Mouse (Mus musculus) R1 (cell line): ENCODE results near the gene Stau1.
A peak's percentile ranks its signal among the peaks of the same experiment; 100 is the strongest.

ENCODE experiments used
- DNase-seq: peaks from one replicate; pipeline ENCODE4 v3.0.0-alpha.2; 2018; ENCODE audit warnings: low read depth, low spot score

Gene Stau1

DNA sequence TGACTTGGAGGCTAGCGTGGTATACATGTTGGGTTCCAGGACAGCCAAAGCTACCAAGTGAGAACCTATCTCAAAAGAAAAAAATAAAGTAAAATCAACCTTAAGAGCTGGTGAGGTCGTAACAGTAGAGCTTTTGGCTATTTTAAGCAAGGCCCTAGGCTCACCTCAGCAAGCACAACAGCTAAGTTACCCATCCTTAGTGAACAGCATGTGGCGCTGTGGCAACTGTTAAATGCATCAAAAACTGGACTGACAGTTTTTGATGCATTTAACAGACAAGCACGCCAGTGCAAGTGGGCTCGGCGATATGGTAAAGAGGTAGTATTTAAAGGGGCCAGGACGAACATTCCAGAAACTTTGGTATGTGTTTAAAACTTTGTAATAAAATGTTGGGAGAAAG is 5.2 kb downstream of the Stau1 start:
- DNase-seq, result no peak

DNA sequence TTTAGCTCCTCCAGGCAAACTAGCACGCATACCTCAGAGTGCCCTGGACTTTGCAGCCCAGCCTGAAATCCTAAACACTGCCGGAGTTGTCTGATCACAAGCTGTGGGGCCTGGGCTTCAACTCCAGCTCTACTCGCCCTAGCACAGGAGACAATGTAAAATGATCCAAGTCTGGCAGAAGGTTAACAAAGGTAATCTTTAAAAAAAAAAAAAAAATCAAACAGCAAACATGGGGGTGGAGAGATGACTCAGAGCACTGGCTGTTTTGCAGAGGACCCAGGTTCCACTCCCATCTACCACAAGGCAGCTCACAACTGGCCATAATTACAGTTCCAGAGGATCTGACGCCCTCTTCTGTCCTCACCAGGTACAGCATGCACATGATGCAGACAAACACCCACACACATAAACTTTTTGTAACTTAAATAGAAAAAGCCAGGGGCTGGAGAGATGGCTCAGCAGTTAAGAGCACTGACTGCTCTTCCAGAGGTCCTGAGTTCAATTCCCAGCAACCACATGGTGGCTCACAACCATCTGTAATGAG is 12.7 kb downstream of the Stau1 start:
- DNase-seq, result peak; percentile 72

DNA sequence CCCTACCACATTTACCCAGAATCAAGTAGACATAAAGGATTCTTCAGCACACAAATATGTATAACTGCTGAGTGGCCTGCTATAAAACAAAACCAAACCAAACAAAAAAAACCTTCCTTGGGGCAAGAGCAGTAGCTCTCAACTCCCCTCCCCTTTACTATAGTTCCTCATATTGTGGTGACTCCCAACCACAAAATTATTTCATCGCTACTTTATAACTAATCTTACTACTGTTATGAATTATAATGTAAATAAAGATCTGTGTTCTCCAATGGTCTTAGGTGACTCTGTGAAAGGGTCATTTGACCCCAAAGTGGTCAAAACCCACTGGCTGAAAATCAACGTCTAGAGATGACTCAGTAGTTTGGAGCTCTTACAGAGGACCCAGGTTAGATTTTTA is 15.9 kb downstream of the Stau1 start:
- DNase-seq, result no peak

DNA sequence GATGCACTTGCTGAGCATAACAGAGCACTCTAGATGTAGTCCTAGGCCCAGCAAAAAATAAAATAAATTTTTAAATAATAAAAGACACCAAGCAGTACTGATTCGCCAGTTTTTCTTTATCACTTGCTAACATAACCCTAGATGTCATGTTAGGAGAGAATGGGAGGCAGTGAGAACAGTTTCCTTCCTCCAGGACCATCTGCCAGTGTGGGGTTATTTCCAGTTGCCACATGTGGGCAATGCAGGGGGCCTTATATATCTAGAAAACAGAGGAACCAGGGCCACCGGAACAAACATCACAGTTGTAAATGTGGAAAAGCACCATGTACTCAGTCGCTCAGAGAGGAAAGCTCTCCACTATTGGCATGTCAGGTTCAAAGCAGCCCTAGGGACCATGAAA is 18.6 kb downstream of the Stau1 start:
- no peak for DNase-seq

DNA sequence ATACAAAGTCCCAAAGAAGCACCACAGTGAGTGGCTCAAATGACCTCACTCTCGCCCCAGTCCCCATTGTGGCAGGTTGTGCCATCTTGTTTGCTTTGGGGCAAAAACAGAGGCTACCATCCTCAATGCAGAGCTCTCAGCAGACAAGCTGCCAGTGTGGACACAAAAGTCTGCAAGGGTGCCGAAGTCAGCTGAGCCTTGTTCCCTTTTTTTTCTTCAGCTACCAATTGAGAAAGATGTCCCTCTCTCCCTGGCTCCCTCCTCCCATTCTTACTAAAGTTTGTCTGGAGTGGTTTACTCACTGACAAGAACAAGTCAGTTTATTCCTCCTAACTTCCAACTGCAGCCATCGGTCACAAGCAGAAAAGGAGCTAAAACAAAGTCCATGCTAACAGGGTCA is 19.7 kb downstream of the Stau1 start:
- DNase-seq, result no peak

DNA sequence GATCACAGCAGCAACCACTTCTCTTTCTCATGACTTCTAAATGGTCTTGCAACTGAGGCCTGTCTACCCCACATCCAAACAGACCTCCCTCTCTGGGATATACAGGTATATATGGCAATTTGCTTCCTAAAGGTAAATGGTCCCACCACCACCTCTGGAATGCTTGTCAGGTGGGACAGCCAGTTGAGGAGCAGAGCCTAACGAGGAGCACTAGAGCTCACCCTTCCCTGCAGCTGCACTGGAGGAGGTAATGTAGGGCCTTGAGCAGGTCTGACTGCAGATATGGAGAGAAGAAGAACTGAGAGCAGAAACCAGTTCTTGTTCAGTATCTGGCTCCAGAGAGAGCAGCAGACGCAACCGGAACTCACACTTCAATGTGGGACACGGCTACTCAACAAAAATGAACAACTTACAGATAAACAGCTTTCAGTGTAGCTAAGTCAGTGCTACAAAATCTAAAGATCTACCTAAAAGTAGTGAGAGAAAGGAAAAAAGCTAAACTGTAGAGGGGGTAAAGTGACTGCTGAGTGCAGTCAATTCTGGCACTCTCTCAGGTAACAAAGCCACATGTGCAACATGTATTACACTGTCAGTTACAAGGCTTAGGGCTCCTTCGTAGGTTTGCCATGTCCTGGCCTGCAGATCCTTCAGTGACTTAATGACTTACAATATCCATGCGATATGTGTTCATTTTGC is 21.8 kb downstream of the Stau1 start:
- DNase-seq, result no peak

DNA sequence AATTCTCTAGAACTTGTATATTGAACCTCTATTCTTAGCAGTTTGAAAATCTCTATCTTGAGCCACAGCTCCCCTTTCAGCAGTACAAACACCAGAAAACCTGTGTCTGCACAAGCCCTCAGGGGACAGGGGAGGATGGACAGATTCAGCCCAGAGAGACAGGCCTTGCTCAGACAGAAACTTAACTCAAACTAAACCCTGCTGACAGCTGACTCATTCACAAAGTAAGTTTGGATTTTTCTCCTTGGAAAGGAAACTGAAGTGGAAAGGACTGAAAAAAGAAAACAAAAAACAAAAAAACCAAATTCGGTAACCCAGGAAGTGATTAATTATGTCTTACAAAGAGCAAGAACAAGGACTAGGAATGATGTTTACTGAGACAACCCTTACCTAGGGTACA is 22.9 kb downstream of the Stau1 start:
- no peak for DNase-seq

DNA sequence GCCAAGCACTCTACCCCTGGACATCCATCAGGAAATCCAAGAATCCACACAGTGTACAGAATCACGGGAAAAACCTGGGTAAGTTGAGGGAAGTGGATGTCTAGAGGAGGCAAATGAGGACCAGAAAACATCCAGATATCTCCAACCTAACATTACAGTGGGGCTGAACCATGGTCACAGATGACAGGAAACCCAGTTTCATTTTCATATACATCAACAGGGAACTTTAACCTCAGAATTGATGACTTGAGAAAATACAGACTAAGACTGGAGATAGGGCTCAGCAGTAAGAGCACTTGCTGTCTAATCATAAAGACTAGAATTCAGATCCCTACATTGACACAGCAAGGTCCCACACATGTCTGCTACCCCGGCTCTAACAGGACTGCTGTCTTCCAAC is 31.3 kb downstream of the Stau1 start:
- DNase-seq, result no peak

DNA sequence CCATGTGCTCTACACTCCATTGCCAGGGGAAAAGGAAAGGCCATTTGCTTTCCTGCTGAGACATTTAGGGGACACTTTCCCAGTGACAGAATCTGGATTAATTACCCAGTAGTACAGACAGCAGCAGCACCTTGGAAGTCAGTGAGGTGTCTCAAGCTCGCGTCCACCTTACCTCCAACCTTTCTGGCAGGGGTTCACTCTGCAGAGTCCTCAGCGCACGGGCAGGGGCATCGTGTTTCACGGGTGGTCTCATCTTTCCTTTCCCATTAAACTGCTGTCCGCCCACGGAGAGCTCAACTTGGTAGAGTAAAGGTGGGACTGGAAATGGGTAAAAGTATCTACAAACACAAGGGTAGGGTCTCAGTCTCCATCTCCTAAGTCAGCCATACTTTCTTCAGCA is 32.8 kb downstream of the Stau1 start:
- DNase-seq, result no peak

DNA sequence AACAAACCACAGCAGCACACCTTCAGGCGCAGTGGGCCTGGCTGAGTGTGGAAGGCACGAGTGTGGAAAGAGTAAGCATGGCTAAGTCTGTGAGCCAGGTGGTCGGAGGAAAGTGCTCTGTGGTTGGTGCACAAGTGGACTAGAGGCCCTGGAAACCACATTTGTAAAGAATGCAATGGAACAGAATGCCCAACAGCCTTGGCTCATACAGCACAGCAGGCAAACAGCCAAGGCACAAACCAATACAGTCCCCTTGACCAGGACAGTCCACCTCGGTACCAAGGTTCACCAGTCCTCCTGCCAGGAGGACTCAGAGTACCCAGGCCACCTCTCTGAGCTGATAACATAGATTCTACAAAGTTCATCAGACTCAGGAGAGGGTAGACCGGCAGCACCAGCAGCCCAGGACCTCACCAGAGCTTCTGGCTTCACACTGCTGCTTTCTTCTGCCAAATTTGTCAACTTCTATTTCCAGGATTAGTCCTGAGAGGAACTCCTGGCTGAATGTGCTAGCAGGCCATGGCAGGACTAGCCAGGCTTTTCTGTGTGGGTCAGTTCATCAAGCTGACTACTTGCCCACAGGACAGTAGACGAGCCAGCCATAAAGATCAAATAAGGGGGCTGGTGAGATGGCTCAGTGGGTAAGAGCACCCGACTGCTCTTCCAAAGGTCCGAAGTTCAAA is 35.3 kb downstream of the Stau1 start:
- DNase-seq, result no peak

DNA sequence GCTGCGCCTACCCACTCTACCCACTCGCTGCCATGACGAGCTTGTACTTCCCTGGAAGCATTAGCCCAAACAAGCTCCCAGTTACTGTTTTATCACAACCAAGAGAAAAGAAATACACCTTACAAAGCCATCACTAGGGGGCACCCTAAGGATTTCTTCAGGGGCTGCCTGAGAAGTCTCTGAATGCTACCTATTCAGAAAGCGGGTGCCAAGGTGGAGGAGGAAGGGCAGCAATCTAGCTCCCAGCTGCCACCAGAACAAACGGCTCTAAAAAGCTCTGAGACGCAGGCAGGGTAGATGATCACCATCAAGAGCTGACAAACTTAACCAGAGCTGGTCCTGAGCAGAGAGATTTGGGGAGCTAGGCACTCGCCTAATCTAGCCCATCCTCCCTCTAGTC is 39.3 kb downstream of the Stau1 start:
- peak; percentile 79 for DNase-seq

DNA sequence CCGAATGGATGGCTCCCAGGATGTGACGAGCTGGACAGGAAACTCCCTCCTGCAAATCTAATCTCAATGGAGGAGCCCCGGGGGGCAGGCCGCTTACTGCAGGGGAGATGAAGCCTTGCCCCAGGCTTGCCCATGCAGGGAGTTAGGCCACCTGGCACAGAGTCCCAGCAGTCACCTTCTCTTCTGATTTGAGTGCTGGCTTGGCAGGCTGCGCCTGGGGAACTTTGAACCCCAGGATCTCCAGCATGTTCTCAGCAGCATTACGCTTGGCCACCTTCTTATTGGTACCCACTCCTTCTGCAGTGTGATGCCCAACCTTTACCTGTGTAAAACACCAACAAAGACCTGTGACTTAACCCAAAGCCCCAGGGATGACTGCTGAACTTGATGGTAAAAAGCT is 43.9 kb downstream of the Stau1 start:
- DNase-seq, result no peak

DNA sequence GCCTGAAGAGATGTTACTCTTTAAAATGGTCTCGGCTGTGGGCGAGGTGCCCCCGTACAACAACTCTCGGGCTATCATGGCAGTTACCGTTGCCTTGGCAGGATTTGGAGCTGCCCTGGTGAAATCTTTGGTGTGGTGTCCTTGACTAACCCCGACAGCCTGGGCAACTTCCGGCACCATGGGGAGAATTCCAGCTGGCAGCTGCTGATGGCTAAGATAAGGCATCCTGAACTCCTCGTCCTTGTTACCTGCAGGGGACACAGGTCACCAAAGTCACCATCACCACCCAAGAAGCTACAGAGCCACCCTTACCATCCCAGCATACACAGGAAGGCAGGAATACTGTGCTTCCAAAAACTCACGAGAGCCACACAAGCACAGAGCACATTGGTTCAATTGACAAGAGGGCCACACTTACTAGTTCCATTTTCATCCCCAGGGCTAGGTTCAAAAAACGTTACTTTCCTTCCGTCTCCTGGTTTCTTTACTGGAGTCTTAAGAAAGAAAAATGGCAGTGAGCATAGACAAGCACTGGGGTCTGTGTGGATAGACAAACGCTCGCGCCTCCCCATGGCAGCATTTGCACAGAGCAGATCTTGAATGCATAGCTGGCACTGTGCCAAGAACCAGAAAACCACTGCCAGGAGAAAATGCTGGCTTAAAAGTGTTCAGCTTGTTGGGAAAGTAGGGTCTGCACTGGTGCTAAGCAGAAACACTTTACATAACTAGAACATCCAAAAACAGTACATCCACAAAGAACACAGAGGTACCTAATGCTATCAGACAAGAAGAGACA is 45.0 kb downstream of the Stau1 start:
- peak; percentile 52 for DNase-seq

DNA sequence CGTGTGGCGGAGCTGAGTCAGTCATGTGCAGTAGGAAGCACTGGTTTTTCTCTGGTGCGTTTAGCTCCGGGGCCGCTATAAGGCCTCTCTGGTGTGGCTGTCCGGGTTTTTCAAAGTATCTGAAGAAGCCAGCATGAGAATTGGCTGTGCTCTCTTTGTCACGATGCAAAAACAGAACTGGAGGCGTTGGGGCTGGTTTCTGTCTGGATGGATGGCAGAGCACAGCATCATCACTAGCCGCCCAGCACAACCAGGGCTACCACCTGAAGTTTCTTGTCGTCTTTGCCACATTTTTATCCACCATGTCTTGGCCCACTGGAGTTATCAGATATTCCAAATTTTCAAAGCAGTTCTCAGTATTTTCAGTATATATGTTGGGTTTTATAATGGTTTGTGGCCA is 47.2 kb downstream of the Stau1 start:
- DNase-seq, result no peak

DNA sequence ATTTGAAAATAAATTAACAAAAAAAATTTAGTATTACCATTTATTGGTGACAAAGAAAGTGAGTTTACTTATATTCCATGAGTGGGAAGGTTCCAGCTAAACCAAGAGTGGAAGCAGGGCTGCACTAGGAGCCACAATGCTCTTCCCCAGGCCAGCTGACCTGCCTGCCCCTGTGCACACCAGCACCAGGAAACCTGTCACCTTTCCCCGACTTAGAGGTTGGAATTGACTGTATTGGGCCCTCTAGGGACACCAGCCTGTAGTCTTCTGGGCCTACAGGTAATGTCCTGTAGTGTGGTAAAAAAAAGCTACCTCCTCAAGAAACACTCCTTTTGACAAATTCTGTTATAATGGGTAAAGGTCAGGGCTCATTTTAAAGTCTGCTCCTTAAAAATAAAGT is 47.9 kb downstream of the Stau1 start:
- DNase-seq, result no peak

DNA sequence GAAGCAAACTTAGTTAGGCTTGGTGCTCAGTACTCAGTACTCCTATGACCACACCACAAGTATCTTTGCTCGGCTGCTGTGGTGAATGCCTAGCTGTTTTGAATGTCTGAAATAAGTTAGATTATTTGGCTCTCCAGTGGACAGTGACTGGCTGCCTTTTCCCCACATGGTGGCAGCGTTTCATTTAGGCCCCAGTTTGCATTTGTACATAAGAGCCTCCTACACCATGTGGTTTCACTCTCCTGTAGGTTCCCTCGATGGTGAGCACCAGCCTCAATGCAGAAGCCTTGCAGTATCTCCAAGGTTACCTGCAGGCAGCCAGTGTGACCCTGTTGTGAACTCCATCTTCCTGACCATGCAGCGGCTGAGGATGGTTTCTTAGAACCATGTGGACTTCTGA is 50.6 kb downstream of the Stau1 start:
- no peak for DNase-seq

DNA sequence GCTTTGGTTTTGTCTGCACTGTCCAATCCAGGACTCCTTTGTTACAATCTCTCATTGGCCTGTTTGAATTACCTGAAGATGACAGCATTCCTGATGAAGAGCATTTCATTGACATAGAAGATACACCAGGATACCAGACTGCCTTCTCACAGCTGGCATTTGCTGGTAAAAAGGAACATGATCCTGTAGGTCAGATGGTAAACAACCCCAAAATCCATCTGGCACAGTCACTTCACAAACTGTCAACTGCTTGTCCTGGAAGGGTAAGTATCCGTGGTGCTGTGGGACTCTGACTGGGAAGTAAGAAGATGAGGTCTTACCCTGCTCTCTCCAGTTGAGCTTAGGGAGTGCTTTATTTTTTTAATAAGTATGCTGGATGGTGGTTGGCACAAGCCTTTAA is 51.8 kb downstream of the Stau1 start:
- no peak for DNase-seq

DNA sequence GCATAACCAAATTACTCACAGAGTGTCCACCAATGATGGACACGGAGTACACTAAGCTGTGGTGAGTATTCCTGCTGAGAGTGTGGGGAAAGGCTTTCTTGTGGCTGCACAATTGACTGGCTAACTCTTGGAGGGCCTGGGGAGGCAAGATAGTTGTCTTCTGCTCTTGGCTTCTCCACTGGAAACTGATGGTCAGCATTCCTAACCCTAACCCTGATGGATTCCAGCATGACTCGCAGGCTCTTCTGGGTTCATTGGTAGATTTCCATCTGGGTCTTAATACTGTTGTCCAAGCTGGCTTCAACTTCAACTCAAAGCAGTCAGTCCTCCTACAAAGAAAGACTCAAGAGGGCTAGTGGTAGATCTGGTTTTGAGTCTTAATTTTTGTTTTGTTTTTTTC is 53.0 kb downstream of the Stau1 start:
- DNase-seq, result no peak

DNA sequence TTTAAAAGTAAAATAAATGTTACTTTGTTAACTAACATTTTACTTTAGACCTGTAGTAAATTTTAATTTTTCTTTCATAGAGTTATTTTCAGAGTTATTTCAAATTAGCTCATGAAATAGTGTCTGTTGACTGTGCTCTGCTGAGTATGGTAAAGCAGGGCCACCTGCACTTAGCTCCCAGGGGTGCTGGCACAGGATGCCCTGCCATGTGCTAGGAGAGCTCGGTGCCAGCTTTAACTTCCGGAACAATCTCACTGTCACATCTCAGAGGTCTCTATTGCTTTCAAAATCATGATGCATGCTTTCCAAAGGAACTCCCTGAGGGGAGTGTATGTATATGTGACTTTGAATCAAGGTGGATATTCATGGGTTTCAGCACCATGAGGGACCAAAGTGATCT is 59.9 kb downstream of the Stau1 start:
- no peak for DNase-seq

DNA sequence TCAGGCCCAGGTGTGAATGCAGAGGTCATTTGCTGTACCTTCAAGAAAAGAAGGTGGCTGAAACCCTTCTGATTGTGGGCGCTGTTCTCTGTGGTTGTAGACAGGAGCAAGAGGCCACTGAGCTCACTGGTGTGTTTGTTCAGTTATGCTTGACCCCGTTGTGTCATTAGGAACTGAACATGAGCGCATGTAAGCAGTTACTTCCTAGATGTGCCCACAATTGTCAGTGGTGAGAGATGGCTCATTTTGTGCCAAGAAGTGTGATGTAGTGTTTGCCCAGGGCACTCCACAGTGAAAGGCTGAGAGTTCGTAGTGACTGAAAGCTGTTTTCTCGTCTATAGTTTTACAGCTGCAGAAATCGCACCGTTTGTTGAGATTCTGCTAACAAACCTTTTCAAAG is 60.5 kb downstream of the Stau1 start:
- DNase-seq, result no peak

DNA sequence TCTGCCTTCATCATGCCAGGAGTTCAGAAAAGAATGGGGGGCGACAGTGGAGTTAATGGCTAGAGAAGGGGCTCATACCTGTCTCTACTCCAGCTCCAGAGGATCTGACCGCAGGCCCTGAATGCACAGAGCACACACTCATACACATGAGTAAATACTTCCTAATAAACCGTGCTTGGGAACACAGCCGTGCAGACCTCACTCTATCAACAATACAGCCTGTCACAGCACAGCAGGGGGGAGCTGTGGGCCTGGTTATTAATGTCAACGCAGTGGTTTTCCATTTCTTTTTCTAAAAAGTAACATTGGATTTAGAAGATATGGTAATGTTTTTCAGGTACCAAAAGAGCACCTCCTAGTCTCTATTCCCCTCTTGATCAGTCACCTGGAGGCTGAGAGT is 61.7 kb downstream of the Stau1 start:
- DNase-seq, result no peak

DNA sequence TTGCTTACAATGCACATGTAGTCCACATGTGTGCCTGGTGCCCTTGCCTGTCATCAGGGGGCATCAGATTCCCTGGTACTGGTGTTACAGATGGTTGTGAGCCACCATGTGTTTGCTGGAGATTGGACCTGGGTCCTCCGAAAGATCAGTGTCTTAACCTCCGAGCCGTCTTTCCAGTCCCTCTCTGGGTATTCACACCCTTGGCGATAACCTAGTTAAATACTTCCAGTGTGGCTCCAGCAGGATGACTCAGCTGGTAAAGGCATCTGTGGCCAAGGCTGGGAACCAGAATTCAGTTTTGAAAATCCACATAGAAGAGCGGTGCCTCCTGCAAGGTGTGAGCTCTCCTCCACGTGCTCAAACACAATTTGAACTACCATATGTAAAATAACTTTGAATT is 62.2 kb downstream of the Stau1 start:
- no peak for DNase-seq

DNA sequence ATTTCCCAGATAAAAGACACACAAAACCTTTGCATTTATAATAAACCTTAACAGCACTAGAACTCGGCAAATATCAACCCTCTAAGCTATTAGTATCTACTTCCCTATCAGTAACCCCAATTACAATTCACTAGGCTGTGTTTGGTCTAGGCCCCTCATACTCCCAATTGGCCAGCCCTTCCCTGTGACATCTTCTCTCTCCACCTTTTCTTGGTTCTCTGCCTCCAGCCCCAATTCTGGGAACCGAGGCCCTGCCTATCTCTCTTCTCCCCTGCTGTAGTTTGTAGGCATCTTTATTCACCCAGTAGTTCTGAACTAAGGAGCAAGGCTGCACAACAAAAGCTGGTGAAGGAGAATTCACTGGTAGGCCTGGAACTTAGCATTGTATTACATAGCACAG is 72.1 kb downstream of the Stau1 start:
- no peak for DNase-seq
